Mouse (Mus musculus): ENCODE data around the gene Gm5134.

The Gm5134 gene

DNA sequence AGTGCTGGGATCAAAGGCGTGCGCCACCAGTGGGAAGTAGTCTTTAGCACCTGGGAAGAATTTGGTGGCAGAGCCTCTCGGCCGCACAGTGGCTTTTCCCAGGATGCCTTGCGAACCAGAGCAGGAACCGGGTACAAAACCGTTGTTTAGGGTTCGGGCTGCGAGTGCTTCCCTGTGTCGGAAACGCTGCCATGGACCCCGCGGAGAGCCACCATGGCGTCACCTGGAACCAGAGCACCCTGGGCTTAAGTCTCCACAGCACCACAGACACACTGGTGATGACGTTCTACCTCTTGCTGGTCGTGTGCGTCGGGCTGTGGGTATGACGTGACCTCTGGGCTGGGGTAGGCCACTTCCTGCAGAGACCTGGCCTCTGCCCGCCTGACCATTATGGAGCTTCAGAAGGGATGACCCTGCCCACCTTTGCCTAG lies at the start of gene Gm5134:
Gene Gm5134 (plus strand): TSS at position 134 of the 431 bp plus-strand sequence.
- DNase-seq (ENCODE audit: low read depth, low spot score) = no peak

DNA sequence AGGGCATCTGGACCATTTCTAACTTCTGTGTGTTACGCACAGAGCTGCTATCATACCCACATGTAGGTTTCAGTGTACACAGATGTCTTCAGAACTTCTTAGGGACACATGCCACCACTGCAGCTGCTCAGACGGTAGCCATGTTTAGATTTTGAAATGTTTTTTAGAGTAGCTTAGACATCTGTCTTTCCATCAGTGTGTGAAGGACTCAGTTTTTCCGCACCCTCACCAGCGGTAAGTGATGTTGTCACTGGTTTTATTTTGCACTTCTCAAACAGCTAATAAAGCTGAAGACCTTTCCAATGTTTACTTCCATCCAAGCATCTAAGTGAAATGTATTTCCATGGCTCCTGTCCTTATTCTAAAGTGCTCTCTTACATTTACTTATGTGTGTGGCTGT lies 47.4 kb upstream of the Gm5134 start:
- no peak for DNase-seq (ENCODE audit: low read depth, low spot score)

DNA sequence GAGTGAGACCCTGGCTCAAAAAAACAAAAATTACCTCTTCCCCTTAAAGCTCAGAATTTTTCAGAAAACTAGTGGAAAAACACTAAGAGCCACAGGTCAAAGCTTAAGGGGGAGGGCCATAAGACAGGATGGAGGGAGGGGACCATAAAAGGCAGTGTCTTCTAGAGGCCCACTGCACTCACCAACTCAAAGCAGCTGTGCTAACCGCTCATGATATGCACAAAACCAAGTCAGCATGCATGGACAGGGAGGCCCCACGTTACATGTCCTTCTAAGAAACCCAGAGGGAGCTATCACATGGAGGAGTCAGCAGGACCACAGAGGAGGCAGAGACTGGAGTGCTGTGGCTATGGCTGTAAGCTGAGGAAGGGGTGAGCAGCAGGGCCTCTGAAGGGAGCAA lies 43.6 kb upstream of the Gm5134 start:
- DNase-seq (ENCODE audit: low read depth, low spot score) = no peak

DNA sequence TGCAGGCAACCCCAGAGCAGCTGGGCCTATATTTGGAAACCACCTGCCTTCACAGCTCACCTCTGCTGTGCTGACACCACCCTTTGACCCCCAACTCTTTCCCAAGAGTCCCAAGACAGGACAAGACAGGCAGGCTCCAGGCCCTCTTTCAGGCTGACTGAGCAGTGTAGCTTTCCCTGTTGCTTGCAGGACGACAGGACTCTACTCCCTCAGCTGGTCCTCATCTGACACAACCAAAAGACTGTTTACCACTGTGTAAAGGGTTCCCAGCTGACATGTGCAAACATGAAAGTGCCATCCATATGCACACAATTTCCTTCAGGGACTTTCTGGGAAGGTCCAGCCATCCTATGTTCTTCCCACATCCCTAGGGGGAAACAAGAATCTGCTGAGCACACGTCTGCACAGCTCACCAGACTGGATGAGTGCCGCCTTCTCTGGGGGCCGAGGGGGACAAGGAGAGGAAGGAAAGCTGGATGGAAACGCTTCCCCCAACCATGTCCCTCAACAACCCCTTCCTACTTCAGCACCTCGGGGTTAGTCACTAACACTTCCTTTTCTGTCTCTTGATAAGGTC lies 41.2 kb upstream of the Gm5134 start:
- DNase-seq (ENCODE audit: low read depth, low spot score) = no peak

DNA sequence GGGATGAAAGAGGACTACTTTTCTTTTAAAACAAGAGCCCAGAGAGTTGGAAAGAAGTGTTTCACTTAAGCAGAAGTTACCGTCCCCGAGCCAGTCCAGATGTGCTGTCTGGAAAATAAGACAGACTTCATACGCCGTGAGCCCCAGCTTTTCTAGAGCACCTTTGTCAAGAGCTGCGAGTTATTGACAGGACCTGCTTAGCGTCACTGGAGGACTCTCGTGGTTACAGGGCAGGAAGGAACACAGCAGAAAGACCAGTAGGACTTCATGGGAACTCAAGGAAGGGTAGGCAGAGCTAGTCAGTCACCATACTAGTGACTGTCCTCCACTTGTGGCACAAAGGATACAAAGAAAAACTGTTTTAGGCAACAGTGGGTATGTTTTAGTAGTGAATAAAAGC lies 38.8 kb upstream of the Gm5134 start:
- no peak for DNase-seq (ENCODE audit: low read depth, low spot score)

DNA sequence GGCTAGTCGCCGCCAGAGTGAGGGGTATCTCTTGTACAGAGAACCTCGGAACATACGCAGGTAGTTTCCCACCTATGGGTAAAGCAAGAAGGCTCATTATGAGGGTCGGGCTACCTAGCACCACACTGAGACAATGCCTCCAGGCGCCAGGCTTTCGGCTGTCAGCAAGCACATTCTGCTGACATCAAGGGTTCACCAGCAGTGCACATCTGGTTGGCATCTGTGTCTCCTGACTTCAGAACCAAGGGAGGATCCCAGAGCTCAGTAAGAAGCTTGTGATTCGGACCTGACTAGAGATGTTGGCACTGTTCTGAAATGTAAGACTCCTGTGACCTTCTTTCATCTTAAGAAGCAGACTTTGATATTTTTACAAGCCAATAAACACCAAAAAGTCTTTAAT lies 37.5 kb upstream of the Gm5134 start:
- DNase-seq (ENCODE audit: low read depth, low spot score) = no peak

DNA sequence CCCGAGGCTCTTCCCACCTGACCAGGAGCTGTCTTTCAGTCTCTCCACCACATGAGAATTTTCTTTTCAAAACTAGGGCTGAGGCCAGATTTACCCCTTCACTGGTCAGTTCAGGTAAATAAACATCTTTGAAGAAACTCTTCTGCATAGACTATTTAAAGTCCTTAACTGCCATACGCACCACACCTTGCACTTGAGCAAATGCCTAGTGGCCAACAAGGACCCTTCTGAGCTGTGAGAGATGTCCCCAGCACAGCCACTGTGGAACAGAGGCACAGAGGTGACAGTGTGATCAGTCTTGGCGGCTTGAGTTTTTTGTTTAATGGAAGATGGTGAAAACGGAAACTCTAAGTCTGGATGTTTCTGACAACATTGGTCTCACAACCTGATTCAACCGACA lies 35.3 kb upstream of the Gm5134 start:
- DNase-seq (ENCODE audit: low read depth, low spot score) = no peak

DNA sequence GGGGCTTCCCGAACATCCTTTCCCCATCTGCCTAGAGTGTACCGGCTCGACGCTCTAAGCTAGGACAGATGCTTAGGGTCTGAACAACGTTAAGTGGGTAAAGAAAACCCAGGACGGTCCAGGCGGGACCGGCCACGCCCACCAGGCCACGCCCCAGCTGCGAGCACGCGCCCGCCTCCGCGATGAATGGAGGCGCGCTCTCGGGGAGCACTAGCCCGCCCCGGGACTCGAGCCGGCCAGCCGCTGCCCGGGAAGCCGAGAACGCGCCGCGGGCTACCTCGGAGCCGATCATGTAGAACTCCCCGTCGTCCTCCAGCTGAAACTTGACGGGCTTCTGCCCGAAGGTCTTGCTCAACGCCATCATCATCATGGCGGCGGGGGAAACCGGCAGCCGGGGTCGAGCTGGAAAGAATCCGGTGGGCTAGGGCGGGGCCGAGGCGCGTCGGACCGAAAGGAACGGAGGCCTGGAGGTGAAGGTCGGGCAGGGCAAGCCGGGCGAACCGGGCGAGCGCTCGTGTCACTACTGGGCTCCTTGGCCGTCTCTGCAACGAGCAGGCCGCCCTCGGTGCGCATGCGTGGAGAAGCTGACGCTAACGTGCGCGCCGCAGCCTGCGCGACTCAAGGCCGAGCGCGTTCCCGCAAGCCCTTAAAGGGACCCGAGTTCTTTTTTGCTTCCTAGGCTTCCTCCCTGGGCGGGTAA lies 33.1 kb upstream of the Gm5134 start, which contains the start of gene Smarcb1:
Gene Smarcb1 (minus strand): TSS at position 592 of the 700 bp plus-strand sequence.
- DNase-seq (ENCODE audit: low read depth, low spot score) = peak; percentile 90

DNA sequence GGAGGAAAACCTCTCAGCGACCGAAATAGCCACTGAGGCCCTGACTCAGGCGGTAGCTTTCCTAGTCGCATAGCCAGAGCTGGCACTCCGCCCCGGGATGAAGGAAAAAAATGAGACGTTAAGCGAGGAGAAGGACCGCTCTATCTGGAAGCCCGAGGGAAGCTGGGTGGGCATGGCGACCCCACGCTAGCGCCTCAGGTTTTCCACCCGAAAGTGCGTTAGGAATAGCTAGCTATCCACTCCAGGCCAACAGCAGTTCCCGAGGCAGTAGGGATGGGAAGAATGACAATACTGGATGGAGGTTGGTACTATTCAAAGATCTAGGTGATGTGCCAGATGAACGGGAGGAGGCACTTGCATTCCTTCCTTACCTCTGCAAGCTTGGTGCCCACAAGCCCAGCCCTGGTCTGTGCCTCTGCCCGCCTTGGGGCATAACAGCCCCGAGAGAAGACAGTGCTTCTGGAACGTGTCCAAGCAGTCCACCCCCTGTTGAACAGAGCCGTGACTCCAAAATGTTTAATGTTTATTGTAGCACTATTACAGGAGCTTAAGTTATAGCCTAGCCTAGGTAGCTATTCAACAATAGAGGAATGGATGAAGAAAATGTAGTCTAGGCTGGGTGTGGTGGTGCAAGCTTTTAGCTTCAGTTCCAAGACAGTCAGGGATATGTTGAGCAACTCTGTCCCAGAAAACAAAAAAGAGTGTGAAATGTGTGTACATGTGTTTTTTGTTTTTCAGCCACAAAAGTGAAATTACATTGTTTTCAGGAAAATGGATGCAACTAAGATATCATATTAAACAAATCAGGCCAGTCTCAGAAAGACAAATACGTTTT lies 32.4 kb upstream of the Gm5134 start:
- DNase-seq (ENCODE audit: low read depth, low spot score) = no peak

DNA sequence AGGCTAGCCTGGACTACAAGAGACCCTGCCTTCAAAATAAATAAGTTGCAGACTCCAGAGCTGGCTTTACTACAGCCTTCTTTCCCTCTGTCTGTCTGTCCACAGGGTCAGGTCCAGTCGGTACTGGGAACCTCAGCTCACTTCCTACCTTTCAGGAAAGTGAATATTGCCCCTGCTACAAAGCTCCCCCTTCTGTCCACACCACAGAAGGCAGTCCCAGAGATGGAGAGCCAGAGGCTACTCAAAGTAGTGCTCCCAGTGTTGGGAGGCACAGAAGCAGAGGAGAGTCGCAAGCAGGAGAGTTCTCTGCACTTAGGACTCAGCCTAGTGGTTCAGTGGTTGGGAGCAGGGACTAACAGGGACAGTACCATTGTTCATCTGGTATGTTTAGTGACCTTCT lies 30.0 kb upstream of the Gm5134 start:
- no peak for DNase-seq (ENCODE audit: low read depth, low spot score)

DNA sequence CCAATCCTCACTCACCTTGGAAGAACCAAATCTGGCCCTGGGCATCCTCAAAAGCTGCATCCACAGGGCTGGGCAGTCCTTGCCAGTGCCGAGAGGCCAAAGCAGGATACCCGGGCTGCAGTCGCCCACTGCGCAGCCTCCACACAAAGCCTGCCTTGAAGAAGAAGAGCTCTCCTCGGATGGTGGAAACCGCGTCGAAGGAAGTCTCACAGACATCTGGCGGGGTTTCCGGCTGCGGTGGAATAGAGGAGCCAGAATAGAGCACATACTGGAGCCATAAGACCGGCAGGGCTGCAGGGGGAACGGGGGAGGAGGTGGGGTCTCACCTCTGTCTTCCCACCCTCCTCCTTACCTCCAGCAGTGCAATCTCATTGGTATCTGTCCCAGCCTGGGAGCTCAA lies 27.9 kb upstream of the Gm5134 start:
- DNase-seq (ENCODE audit: low read depth, low spot score) = no peak

DNA sequence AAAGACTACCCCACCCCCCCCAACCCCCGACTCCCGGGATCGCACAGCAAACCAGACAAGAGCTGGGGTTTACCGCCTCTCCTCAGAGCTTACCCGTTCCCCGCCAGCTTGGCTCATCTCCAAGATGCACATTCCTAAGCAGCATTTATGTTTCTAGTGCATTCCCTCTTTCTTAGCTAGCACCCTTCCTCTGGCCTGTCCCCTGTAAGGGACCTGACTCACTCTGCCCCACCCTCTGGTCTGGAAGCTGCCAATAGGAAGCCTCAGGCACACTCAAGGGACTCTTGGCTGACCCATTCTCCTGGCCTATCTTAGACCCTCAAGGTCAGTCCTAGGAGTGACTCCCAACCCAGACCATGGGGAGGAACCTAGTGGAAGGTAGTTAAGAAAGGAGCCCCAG lies 24.0 kb upstream of the Gm5134 start:
- DNase-seq (ENCODE audit: low read depth, low spot score) = no peak

DNA sequence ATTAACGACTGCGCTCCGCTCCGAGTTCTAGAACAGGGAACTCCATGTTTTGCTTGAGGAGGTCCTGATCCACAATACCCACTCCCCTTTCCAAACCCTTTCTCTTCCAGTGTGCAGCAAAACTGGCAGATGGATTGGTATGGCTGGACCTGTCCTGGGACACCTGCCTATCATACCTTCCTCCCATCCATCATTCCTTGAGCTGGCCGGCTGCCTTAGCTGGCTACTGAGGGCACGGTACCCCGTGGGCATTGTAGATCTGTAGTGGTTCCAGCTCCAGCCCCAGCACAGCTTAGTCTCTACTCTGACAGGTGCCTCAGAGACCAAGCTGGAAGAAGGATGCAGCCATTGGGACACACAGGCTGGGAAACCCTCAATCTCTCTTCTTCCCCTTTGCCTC lies 23.0 kb upstream of the Gm5134 start:
- DNase-seq (ENCODE audit: low read depth, low spot score) = no peak

DNA sequence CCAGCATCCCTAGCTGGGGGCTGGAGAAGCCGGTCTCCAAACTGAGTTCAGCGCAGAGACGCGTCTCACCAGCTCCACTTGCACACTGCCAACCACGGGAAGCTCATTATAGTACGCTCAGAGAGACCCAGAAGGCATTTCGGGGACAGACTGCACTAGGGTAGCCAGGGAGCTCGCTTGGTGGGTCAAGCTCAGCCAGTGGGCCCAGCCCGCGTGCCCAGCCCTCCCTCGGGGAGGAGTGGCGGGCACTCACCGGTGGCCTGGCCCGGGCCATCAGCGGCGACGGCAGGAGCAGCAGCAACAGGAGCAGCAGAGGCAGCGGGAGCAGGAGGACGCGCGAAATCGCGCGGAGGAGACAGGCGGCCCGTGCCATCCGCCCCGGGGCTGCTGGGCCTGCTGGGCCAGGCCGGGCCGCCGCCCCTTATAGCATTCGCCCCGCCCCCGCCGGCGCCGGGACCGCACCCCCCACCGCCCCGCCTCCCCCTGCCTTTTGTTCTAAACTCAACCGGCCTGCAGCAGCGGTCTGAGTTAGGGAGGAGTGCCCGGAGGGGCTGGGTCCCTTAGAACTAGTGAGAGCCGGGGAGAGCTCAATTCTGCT lies 22.1 kb upstream of the Gm5134 start:
- DNase-seq (ENCODE audit: low read depth, low spot score) = no peak

DNA sequence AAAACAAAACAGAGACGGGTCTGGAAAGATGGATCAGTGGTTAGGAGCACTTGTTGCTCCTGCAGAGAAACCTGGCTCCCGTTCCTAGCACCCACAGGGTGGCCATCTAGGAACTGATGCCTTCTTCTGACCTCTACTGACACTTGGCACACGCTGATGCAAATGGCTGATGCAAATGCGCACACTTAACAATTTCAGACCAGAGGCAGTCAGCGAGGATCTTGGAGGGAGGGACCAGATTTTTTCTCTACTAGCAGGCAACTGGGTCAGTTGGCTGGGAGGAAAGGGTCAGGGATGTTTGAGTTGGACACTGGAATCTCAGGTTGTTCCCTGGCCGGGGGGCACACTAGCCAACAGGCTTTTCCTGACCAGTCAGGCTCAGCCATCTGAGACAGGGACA lies 21.4 kb upstream of the Gm5134 start, which contains the start of gene Chchd10:
Gene Chchd10 (plus strand): TSS at position 240 of the 400 bp plus-strand sequence.
- no peak for DNase-seq (ENCODE audit: low read depth, low spot score)

DNA sequence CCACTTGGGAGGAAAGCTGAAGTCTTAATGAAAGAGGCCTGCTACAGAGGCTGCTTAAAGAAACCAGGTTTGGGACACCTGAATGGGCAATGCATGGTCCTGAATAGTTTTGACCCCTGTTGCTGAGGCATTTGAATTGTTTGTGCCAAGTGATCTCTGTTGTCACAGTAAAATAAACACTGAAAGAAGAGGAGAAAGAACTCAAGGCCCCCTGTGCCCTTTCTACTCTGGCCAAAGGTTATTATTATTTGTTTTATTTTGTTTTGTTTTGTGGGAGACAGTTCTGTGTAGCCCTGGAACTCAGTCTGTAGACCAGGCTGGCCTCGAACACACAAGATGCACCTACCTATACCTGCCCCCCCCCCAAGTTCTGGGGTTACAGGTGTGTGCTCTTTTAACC lies 19.3 kb upstream of the Gm5134 start:
- no peak for DNase-seq (ENCODE audit: low read depth, low spot score)

DNA sequence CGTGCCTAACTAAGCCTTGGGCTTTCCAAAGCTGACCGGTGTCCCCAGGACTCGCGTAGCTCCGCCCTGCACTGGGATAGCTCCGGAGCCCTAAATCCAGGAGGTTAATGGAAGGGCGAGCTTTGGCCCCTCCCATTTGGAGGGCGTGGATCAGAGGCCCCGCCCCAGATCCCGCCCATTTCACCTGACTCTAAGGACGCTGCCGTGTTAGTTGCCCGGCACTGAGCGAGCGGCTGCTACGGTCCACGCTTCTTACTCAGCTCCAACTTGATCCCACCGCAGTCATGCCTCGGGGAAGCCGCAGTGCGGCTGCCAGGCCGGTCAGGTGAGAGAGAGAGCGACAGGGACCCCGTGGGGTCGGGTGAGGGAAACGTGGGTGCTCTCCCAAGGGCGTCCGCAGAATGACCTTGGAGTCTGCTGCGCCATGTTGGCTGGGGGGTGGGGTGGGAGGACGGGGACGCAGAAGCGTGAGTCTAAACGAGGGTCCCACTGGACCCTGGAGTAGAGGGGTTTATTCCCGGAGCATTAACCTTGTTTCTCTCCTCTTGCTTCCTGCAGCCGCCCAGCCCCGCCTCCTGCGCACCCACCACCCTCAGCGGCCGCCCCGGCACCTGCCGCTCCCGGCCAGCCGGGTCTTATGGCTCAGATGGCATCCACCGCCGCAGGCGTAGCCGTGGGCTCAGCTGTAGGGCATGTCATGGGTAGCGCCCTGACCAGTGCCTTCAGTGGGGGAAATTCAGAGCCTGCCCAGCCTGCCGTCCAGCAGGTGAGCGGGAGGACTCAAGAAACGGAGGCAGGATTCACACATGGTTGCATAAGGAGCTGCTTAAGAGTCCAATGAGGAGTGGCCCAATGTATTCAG lies 18.4 kb upstream of the Gm5134 start, which contains the start of gene Mmp11:
Gene Mmp11 (minus strand): TSS at position 817 of the 862 bp plus-strand sequence.
- peak; percentile 70 for DNase-seq (ENCODE audit: low read depth, low spot score)

DNA sequence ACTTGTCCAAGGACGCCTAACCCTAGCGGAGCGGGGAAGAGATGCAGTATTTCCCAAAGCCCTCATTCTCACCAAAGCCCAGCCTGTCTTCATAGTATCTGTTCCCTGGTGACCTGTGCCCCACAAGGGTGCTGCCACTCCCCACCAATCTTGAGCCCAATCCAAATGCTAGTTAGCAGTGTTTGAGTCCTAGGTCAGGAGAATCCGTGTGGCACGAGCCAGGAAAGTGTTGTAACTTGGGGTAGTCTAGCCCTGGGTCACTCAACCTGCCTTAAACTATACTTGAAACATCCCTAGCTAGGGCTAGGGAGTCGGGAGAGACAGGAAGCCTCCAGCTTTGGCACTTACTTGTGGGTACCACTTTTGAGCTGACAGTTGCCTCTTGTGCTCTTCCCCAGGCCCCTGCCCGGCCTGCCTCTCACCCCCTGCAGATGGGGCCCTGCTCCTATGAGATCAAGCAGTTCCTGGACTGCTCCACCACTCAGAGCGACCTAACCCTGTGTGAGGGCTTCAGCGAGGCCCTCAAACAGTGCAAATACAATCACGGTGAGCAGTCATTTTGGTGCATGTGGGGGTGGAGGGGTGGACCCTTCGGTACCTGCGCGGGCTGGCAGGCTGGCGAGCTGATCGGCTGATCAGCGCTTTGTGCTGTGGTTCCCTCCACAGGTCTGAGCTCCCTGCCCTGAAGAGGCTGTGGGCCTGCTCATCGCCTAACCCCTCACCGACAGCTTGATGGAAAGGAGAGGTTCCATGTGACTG lies 17.2 kb upstream of the Gm5134 start:
- DNase-seq (ENCODE audit: low read depth, low spot score) = no peak

DNA sequence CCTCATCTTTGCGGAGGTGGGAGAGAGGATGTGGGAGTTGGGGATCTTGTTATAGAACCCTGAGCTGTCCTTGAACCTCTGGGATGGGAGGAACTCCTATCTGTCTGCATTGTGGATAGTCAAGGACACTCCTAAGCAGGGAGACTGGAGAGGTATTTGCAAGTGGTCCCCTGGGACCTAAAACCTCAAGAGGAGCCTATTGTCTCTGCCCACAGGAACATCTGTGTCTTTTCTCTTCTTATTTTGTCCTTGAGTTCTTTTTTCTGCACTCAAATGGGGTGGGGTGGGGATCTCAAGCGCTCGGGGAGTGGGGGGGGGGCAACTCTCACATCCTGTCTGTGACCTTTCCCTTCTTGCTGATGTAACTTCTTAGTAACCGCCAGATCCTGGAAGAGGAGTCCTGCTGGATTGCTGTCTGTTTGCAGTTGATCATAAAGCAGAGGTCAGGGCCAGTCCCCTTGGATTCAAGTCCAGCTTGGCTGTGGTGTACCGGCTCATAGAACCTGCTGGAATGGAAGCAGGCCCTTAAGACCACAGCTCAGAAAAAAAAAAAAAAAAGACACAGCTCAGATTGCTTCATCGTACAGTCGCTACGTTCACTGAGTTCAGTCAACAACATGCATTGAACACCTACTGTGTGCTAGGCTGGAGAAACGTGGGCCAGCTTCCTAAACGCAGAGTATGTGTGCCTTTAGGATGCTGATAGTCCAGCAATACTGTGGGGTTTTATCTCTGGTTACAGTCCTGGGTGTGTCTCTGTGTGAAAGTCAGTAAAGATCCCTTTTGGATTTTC lies 16.3 kb upstream of the Gm5134 start:
- DNase-seq (ENCODE audit: low read depth, low spot score) = no peak
